Mouse (Mus musculus) midbrain, postnatal 0 days (tissue): ENCODE results near the gene AC131692.1. TPM values are rescaled to one million over a fixed set of nuclear protein-coding genes. Genes with fewer than 3 reads are reported as not detected.

ENCODE experiments used
- ATAC-seq: fragments of 200-750 bp; cut with Nextera tagmentation; 2 replicates; pipeline ENCODE4 v1.8.0; 2017; ENCODE audit warnings: moderate number of reproducible peaks, mild to moderate bottlenecking, moderate TSS enrichment, moderate library complexity; ENCODE audit not compliant: low FRiP score
- DNase-seq: peaks from one replicate; pipeline ENCODE4 v3.0.0-alpha.2; 2015; ENCODE audit warnings: low spot score
- H3K27ac ChIP-seq: fragments of 300-500 bp; sonication (generic); 2 replicates; pipeline ENCODE4 v1.5.1; 2014; ENCODE audit warnings: low read depth, mild to moderate bottlenecking, low read length, mixed read lengths
- H3K27me3 ChIP-seq: fragments of 300-500 bp; sonication (generic); 2 replicates; pipeline ENCODE4 v1.6.1; 2014; ENCODE audit warnings: low read length, control low read depth, mixed read lengths; ENCODE audit not compliant: insufficient read depth
- H3K36me3 ChIP-seq: fragments of 300-500 bp; sonication (generic); 2 replicates; pipeline ENCODE4 v1.6.1; 2014; ENCODE audit warnings: low read length, control low read depth, mixed read lengths; ENCODE audit not compliant: insufficient read depth
- H3K4me1 ChIP-seq: fragments of 300-500 bp; sonication (generic); 2 replicates; pipeline ENCODE4 v1.6.1; 2014; ENCODE audit warnings: mild to moderate bottlenecking, control low read depth, antibody characterized with exemption, low read length, mixed read lengths; ENCODE audit not compliant: insufficient read depth
- H3K4me2 ChIP-seq: fragments of 300-500 bp; sonication (generic); 2 replicates; pipeline ENCODE4 v1.6.1; 2014; ENCODE audit warnings: low read depth, mild to moderate bottlenecking, low read length, mixed read lengths; ENCODE audit not compliant: poor library complexity, severe bottlenecking
- H3K4me3 ChIP-seq: fragments of 300-500 bp; sonication (generic); 2 replicates; pipeline ENCODE4 v1.5.1; 2014; ENCODE audit warnings: low read depth, mild to moderate bottlenecking, low read length, moderate library complexity
- H3K9ac ChIP-seq: fragments of 300-500 bp; sonication (generic); replicated peaks from 2 replicates; pipeline ENCODE4 v1.6.1; 2014; ENCODE audit warnings: mild to moderate bottlenecking, low read length, moderate library complexity, mixed read lengths; ENCODE audit not compliant: poor library complexity, severe bottlenecking
- H3K9me3 ChIP-seq: fragments of 300-500 bp; sonication (generic); 2 replicates; pipeline ENCODE4 v1.6.1; 2016; ENCODE audit warnings: low read length, control low read depth
- CTCF ChIP-seq: IDR thresholded peaks from 2 replicates; pipeline ENCODE4 v1.5.1; 2016; ENCODE audit warnings: antibody characterized with exemption, mild to moderate bottlenecking
- WGBS: fragments of 180-500 bp; shearing (Covaris S2); extraction: QIAGEN DNeasy Blood & Tissue Kit; methylation state at CpG from one replicate; pipeline ENCODE4 v1.1.7; 2014; 5-methylcytosine and 5-hydroxymethylcytosine counted together
- polyA plus RNA-seq: library from polyadenylated mRNA; unstranded; fragments of >200 nt; fragmentation: Nextera tagmentation; extraction: Ambion mirVana; gene quantifications from 2 replicates; pipeline ENCODE4 v1.2.1, GENCODE M21; 2015
- total RNA-seq: library from RNA; depleted of rRNA; stranded (reverse); fragments of >200 nt; gene quantifications from 2 replicates; pipeline ENCODE4 v1.2.3, GENCODE M21; 2014

The AC131692.1 gene
- total and polyA plus RNA-seq, 2 experiments from 2014 or later, result not detected

DNA sequence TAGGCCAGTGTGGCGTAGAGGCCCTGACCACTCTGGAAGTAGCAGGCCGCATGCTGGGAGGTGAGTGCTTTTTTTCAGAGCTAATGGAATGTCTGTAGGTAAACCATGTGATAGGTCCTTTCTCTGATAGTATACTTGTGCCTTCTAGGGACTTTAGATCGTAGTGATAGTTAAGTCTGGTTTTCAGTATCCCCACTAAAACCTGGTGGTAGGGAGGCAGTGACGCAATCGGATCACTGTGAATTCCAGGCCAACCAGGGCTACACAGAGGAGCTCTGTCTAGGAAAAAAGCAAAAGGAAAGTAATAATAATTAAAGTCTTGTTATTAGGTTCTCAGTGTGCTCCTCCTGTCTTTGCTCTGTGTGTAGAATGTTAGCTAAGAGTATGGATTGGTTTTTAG, 35.7 kb upstream of the AC131692.1 start:
- Histone ChIP-seq H3K4me3 (peak overlapping the region; percentile 53), H3K9ac (peak overlapping the region; percentile 85), H3K27me3 (no peaks in the 10 kb centered on the region), H3K9me3 (no peaks in the 10 kb centered on the region), H3K4me1 (peaks cover 13% of the 10 kb centered on the region), H3K4me2 (peak overlapping the region; percentile 85), H3K36me3 (peaks cover 7% of the 10 kb centered on the region), H3K27ac (no peak overlapping the region)
- DNase-seq (no peak), ATAC-seq (no peak)
- TF ChIP-seq CTCF, result no peak
- 37% methylated on average over 5 of the region's 5 CpGs for WGBS

DNA sequence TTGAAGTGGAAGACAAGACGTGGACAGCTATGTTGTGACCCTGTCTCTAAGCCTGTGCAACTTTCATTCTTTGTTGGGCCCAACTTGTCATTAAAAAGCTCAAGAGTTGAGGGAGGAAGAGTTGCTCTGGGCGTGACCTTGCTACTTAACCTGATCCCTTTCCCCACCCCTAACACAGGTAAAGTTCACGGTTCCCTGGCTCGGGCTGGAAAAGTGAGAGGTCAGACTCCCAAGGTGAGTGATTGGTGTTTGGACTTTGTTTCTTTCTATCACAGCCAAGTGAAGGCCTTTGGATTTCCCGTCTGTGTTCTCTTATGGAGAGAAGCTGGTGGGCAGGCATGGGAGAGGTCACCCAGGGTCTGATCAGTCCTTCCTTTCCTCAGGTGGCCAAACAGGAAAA, 35.3 kb upstream of the AC131692.1 start:
- no peak for TF ChIP-seq CTCF
- DNase-seq (no peak), ATAC-seq (no peak)
- Histone ChIP-seq H3K27me3 (no peaks in the 10 kb centered on the region), H3K4me1 (peaks cover 13% of the 10 kb centered on the region), H3K4me2 (peak overlapping the region; percentile 85), H3K4me3 (peak overlapping the region; percentile 53; the same call in 1 of the 2 replicates), H3K36me3 (peaks cover 3% of the 10 kb centered on the region), H3K9ac (no peak overlapping the region), H3K9me3 (no peaks in the 10 kb centered on the region), H3K27ac (no peak overlapping the region)
- 82% methylated on average over 5 of the region's 5 CpGs for WGBS

DNA sequence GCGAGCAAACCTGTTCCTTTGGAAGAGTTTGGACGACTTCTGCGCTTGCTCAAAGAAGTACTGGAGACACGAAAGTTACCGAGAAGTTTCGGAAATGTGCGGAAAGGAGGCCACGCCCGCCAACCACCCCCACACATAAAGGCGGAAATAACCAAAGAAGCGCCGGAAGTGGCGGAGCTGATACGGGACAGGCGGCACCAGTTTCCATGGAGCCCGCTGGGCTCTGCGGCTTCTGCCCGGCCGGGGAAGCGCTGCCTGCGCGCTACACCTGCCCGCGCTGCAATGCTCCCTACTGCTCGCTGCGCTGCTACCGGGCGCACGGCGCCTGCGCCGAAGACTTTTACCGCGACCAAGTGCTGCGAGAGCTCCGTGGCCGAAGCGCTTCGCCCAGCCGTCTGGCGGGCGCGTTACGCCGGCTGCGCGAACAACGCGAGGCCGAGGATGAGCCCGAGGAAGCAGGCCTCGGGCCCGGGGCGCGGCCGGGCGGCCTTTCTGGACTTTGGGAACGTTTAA, 33.1 kb upstream of the AC131692.1 start, which contains the start of gene Znhit2:
Gene Znhit2 (plus strand): TSS at position 172 of the 513 bp plus-strand sequence.
- peak within 1 kb of the TSS; percentile 98 for H3K4me2 ChIP-seq
- H3K27me3 ChIP-seq, result no peaks in the 10 kb centered on the region
- peaks cover 14% of the 10 kb centered on the region for H3K4me1 ChIP-seq
- peak within 1 kb of the TSS; percentile 93 for H3K9ac ChIP-seq
- peak; percentile 41 for TF ChIP-seq CTCF
- H3K27ac ChIP-seq, result peak within 1 kb of the TSS; percentile 92
- H3K36me3 ChIP-seq, result no peaks in the 10 kb centered on the region
- under 1% methylated on average over 58 of the region's 58 CpGs for WGBS
- ATAC-seq, result peak; percentile 79
- peak; percentile 96 for DNase-seq
- H3K4me3 ChIP-seq, result peak within 1 kb of the TSS; percentile 89
- no peaks in the 10 kb centered on the region for H3K9me3 ChIP-seq

DNA sequence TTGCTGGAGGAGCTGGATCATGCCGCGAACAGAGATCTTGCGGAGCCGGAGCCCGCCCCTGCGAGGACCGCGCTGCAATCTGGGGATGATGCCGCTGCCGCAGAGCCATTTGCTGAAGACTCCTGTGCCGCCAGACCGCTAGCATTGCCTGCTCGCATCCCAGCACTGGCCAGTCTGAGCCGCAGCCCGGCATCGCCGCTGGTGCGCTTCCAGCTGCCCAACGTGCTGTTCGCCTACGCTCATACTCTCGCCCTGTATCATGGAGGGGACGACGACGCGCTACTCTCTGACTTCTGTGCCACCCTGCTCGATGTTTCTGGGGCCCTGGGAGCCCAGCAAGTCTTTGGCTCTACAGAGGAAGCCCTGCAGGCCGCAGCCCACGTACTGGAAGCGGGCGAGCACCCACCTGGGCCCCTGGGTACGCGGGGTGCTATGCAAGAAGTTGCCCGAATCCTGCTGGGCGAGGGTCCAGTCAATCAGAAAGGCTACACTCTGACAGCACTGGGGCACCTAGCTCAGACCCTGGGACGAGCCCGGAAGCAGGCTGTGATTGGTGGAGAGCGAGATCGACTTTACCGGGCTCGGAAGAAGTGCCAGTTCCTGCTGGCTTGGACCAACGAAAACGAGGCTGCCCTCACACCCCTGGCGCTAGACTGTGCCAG, 32.4 kb upstream of the AC131692.1 start:
- H3K36me3 ChIP-seq, result no peaks in the 10 kb centered on the region
- H3K27ac ChIP-seq, result peak overlapping the region; percentile 92
- peaks cover 18% of the 10 kb centered on the region for H3K4me1 ChIP-seq
- 1% methylated on average over 44 of the region's 44 CpGs for WGBS
- peak overlapping the region; percentile 98 for H3K4me2 ChIP-seq
- no peaks in the 10 kb centered on the region for H3K9me3 ChIP-seq
- peak overlapping the region; percentile 93 for H3K9ac ChIP-seq
- ATAC-seq, result no peak
- no peak for TF ChIP-seq CTCF
- H3K27me3 ChIP-seq, result no peaks in the 10 kb centered on the region
- peak overlapping the region; percentile 89 for H3K4me3 ChIP-seq
- peak; percentile 49 for DNase-seq

DNA sequence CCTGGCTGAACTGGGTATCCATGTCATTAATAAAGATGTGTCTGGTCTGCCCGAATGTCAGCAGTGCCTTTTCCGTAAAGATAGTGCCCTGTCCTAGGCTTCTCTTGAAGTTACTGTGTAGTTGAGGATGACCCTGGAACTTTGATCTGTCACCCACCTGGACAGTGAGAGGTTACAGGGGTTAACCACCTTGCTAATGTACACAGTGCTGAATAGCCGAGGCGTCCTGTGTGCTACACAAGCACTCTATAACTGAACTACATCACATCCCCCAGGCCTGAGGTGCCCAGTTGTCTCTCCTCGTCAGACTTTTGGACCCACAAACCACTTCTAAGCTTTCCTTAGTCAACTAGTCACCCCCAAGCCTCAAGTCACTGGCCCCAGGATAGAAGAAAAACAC, 31.8 kb upstream of the AC131692.1 start:
- peak overlapping the region; percentile 93 for H3K9ac ChIP-seq
- H3K36me3 ChIP-seq, result no peaks in the 10 kb centered on the region
- no peaks in the 10 kb centered on the region for H3K9me3 ChIP-seq
- peak overlapping the region; percentile 92 for H3K27ac ChIP-seq
- no peak for TF ChIP-seq CTCF
- H3K4me3 ChIP-seq, result peak overlapping the region; percentile 89
- DNase-seq (no peak), ATAC-seq (no peak)
- peaks cover 18% of the 10 kb centered on the region for H3K4me1 ChIP-seq
- 65% methylated on average over 5 of the region's 5 CpGs for WGBS
- no peaks in the 10 kb centered on the region for H3K27me3 ChIP-seq
- peak overlapping the region; percentile 98 for H3K4me2 ChIP-seq

DNA sequence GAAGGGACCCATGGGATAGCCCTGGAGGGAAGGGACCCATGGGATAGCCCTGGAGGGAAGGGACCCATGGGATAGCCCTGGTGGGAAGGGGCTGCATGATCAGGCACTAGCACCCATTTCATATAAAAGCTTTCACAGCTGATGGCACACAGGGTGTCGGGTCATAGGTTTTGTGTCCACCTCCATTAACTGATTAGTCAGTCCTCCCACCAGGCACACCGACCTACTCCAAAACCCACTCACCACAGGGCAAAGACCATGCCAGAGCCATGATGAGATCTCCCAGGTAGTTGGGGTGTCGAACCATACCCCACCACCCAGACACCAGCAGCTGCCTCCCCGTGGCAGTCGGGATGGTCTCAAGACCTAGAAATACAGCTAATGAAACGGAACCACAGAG, 31.1 kb upstream of the AC131692.1 start:
- no peak overlapping the region for H3K4me2 ChIP-seq
- H3K9me3 ChIP-seq, result no peaks in the 10 kb centered on the region
- no peak overlapping the region for H3K9ac ChIP-seq
- no peak for TF ChIP-seq CTCF
- H3K4me3 ChIP-seq, result no peak overlapping the region
- H3K36me3 ChIP-seq, result no peaks in the 10 kb centered on the region
- H3K27me3 ChIP-seq, result no peaks in the 10 kb centered on the region
- 98% methylated on average over 6 of the region's 6 CpGs for whole genome bisulfite sequencing
- ATAC-seq (no peak), DNase-seq (no peak)
- no peak overlapping the region for H3K27ac ChIP-seq
- peaks cover 18% of the 10 kb centered on the region for H3K4me1 ChIP-seq
